Mouse (Mus musculus) cerebral cortex, adult 2 months (tissue): ENCODE measurements around the gene Rbbp5.

ENCODE experiments used
- WGBS: fragments of 180-500 bp; shearing (Covaris S2); methylation state at CpG from one replicate; pipeline ENCODE4 v1.1.7; 2018; 5-methylcytosine and 5-hydroxymethylcytosine counted together

Gene Rbbp5

GRCm38 (mm10) chr1:132541171-132541823 lies 64.1 kb downstream of the Rbbp5 start:
- 15% methylated on average over 14 of the region's 14 CpGs for WGBS

GRCm38 (mm10) chr1:132541824-132542599 lies 64.8 kb downstream of the Rbbp5 start:
- WGBS = 10% methylated on average over 5 of the region's 5 CpGs

GRCm38 (mm10) chr1:132542762-132543306 lies 65.7 kb downstream of the Rbbp5 start, which contains the start of gene Cntn2:
Gene Cntn2 (minus strand): TSS chr1:132543256.
- WGBS = 2% methylated on average over 30 of the region's 30 CpGs

GRCm38 (mm10) chr1:132543789-132544188 lies 66.6 kb downstream of the Rbbp5 start:
- 62% methylated on average over 8 of the region's 8 CpGs for whole genome bisulfite sequencing
